Mouse (Mus musculus) lung, adult 2 months (tissue): ENCODE data around the gene Pakap. TPM values are rescaled to one million over a fixed set of nuclear protein-coding genes. Genes with fewer than 3 reads are reported as not detected.

ENCODE experiments used
- DNase-seq: peaks from one replicate; pipeline ENCODE4 v3.0.0; 2022
- H3K4me1 ChIP-seq: fragments of 200-500 bp; 2 replicates; pipeline ENCODE4 v1.6.1; 2011; ENCODE audit warnings: low read length; ENCODE audit not compliant: control insufficient read depth, insufficient read depth
- H3K4me3 ChIP-seq: fragments of 200-500 bp; replicated peaks from 2 replicates; pipeline ENCODE3; 2011; ENCODE audit warnings: low read depth, mild to moderate bottlenecking, control low read depth, low read length; ENCODE audit errors: extremely low read depth
- CTCF ChIP-seq: fragments of 200-500 bp; IDR thresholded peaks from 2 replicates; pipeline ENCODE4 v1.5.1; 2011; ENCODE audit warnings: mild to moderate bottlenecking, low read length, control low read depth; ENCODE audit not compliant: insufficient read depth
- POLR2A ChIP-seq: fragments of 200-500 bp; IDR thresholded peaks from 2 replicates; pipeline ENCODE4 v1.6.1; 2011; ENCODE audit warnings: low read depth, mild to moderate bottlenecking, control low read depth, low read length, borderline replicate concordance; ENCODE audit errors: extremely low read depth
- WGBS: fragments of 180-500 bp; shearing (Covaris S2); methylation state at CpG from one replicate; pipeline ENCODE4 v1.1.7; 2018; 5-methylcytosine and 5-hydroxymethylcytosine counted together
- polyA plus RNA-seq: library from polyadenylated mRNA; depleted of rRNA; stranded (reverse); fragments of >200 nt; gene quantifications from 2 replicates; pipeline ENCODE4 v1.2.3, GENCODE M21; 2012

Gene Pakap
- polyA plus RNA-seq, 1 experiment, result 2.7 TPM

DNA sequence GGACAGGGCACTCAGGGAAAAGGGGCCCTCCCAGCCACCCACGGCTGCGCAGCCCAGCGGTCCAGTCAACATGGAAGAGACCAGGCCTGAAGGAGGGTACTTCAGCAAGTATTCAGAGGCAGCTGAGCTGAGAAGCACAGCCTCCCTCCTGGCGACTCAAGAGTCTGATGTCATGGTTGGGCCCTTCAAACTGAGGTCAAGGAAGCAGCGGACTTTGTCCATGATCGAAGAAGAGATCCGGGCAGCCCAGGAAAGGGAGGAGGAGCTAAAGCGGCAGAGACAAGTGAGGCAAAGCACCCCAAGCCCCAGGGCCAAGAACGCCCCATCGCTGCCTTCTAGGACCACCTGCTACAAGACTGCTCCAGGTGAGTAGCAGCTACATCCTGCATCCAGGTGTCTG is 288.7 kb downstream of the Pakap start:
- DNase-seq, result no peak
- no peak for TF ChIP-seq POLR2A
- no peak for TF ChIP-seq CTCF
- 79% methylated on average over 10 of the region's 10 CpGs for WGBS
- Histone ChIP-seq H3K4me1 (peaks cover 38% of the 10 kb centered on the region), H3K4me3 (no peak overlapping the region)

DNA sequence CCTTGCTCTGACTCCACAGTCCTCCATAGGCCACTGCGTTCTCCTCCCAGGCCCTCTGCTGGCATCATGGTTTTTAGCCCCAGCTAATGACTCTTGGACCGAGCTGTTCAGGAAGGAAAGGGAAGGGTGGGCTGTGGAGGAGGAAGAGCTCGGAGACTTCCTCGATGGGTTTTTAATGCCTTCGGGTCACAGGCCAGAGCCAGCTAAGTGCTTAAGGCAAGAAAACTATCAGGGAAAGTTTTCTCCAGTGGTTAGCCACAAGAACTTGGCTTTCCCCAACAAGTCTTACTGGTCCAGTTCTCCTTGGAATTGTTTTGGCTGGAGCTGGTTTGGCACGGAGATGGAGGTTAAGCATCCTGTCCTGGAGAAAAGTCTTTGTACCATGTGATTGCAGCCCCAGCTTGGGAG is 292.2 kb downstream of the Pakap start:
- TF ChIP-seq POLR2A, result no peak
- TF ChIP-seq CTCF, result peak; percentile 42; the same call in 1 of the 2 replicates
- peaks cover 37% of the 10 kb centered on the region for H3K4me1 ChIP-seq
- no peak overlapping the region for H3K4me3 ChIP-seq
- DNase-seq, result no peak
- 22% methylated on average over 6 of the region's 6 CpGs for WGBS

DNA sequence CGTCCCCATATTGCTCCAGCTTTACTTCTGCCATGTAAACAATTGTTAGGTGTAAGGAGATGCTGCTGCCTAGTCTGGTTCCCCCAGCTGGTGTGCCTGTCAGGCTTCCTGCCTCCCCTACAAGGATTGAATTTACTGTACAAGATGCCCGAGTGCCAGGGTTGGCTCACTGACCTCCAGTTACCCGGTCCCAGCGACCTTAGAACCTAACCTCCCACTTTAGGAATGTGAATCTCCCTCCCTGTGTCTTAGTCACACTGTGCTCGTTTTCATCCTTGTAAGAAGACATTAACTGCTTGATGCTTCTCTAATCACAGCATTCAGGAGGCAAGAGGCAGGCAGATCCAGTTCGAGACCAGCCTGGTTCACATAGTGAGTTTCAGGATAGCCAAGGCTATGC is 293.2 kb downstream of the Pakap start:
- peaks cover 37% of the 10 kb centered on the region for H3K4me1 ChIP-seq
- 55% methylated on average over 6 of the region's 6 CpGs for WGBS
- TF ChIP-seq POLR2A (no peak), CTCF (no peak)
- H3K4me3 ChIP-seq, result no peak overlapping the region
- DNase-seq, result no peak

DNA sequence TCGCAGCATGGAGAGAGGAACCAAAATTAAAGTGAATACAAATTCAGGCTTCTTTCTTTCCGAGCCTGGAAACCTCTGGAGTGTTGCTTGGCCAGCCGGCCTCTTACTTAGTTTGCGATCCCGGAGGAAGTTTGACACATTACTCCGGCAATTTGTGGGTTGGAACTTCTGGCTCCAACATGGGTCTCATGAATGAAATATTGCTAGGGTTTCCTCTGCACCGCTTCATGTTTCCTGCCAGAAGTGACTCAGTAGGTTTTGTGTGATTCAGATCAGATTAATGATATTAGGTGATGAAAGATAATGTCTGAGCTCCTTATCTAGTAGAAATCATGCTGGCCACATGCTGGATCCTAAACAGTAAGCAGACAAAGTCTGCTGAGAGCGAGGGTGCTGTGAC is 293.9 kb downstream of the Pakap start:
- Histone ChIP-seq H3K4me1 (peaks cover 37% of the 10 kb centered on the region), H3K4me3 (no peak overlapping the region)
- DNase-seq, result no peak
- TF ChIP-seq POLR2A (no peak), CTCF (no peak)
- 23% methylated on average over 8 of the region's 8 CpGs for WGBS

DNA sequence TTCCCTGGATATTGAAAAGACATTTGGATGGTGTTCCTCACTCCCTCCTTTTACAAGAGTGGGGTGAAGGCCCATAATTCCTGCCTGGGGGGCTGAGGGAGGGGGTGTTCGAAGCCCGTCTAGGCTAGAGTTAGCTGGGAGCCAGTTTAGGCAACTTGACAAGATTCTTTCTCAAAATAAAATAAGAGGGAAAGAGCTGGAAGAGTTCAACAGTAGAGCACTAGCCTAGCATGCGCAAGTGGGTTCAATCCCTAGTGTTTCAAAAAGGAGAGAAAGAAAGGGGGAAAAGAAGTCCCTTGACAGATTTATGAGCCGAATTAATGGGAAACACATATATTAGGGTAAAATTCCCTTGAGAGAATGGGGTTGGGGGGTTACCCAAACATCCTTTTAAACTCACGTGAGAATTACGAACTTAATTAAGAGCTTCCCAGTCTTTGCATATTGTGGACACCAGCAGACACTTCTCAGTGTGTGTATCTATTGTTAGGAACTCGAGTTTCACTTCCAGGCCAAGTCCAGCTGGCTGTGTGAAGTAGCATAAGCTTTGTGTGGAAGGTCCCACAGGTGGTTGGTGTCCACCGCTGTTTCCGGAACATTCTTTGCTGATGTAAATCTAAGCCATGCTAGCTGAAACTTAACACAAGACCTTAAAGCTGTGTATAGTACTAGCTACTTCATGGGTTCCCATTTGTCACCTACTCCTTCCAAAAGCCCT is 294.4 kb downstream of the Pakap start:
- no peak overlapping the region for H3K4me3 ChIP-seq
- DNase-seq, result no peak
- H3K4me1 ChIP-seq, result peaks cover 36% of the 10 kb centered on the region
- TF ChIP-seq POLR2A, result no peak
- TF ChIP-seq CTCF, result no peak
- 59% methylated on average over 9 of the region's 9 CpGs for WGBS

DNA sequence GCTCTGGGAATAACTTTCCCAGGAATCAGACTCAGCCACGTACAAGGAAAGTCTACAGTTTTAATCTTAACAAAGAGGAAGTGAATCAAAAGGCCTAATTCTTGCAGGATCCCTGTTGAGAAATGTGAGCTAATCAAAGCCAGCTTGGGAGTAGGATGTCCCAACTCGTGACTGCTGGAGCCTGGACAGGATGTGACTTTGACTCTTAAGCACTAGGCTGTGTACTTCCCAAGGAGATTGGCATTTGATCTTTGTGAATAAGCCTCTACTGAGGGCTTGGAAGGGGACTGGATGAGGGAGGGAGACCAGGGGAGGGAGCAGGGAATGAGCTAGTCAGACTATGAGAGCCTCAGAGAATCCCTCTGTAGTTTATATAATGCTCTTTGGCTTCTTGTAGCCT is 298.1 kb downstream of the Pakap start:
- peaks cover 21% of the 10 kb centered on the region for H3K4me1 ChIP-seq
- TF ChIP-seq CTCF (no peak), POLR2A (no peak)
- 4% methylated on average over 2 of the region's 2 CpGs for WGBS

DNA sequence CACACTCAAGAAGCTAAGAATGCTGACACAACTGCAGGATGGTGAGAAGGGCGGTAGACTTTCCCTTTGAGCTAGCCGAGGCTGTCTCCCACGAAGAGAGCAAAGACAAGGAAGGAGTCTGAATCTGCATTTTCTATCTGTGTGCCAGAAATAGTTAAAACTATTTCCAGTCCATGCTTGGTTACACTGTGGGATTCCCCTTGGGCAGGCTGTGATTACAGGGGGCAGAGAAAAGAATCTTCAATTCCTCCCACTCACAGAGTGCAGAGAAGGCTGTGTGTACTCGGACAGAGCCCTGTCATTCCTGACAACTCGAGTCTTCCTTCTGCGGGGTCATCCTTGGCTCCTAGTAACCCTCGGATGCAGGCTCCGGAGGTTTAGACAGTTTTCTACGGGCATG is 299.0 kb downstream of the Pakap start:
- no peak for TF ChIP-seq CTCF
- TF ChIP-seq POLR2A, result no peak
- no peak for DNase-seq
- H3K4me1 ChIP-seq, result peaks cover 17% of the 10 kb centered on the region
- H3K4me3 ChIP-seq, result no peak overlapping the region
- WGBS, result 43% methylated on average over 9 of the region's 9 CpGs

More for the DNA sequence above, 298.1 kb downstream of the Pakap start:
- H3K4me3 ChIP-seq, result no peak overlapping the region
- DNase-seq, result no peak

DNA sequence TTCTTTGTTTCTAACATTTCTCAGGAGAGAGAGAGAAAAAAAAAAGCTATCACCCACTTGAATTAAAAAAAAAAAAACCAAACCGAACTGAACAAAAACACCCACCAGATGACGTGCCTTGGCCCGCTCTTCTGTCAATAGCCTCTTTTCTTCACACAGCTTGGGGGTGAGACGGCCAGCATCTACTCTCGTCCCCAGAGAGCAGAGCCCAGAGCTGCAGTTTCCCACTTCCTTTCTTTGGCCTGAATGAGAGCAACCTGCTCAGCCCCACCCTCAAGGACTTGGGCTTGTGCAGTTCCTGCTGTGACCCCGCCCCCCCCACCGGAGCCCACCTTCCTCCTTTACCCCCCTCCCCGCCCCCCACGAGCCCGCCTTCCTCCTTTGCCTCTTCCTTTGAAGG is 299.5 kb downstream of the Pakap start:
- TF ChIP-seq CTCF (no peak), POLR2A (no peak)
- WGBS, result 33% methylated on average over 10 of the region's 10 CpGs
- DNase-seq, result no peak
- no peak overlapping the region for H3K4me3 ChIP-seq
- H3K4me1 ChIP-seq, result peaks cover 16% of the 10 kb centered on the region

DNA sequence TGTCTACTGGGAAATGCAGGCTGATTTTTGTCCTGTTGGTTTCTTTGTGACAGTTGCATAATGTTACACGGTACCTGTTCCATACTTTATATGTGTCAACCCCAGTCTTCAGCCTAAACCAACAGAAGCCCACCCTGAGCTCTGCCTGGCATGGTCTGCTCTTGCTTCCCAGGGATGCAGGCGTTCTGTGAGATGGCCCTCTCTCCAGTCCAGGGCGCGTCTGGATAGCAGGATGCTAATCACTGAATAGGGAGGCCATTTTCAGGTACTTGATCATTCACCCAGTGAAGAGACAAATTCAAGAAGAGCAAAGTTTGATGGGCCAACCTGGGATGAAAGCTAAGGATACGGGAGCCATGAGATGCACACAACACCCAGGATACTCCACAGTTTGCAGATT is 311.2 kb downstream of the Pakap start:
- no peak for DNase-seq
- 83% methylated on average over 5 of the region's 5 CpGs for WGBS
- Histone ChIP-seq H3K4me3 (no peak overlapping the region), H3K4me1 (peaks cover 10% of the 10 kb centered on the region)
- no peak for TF ChIP-seq CTCF
- TF ChIP-seq POLR2A, result no peak

DNA sequence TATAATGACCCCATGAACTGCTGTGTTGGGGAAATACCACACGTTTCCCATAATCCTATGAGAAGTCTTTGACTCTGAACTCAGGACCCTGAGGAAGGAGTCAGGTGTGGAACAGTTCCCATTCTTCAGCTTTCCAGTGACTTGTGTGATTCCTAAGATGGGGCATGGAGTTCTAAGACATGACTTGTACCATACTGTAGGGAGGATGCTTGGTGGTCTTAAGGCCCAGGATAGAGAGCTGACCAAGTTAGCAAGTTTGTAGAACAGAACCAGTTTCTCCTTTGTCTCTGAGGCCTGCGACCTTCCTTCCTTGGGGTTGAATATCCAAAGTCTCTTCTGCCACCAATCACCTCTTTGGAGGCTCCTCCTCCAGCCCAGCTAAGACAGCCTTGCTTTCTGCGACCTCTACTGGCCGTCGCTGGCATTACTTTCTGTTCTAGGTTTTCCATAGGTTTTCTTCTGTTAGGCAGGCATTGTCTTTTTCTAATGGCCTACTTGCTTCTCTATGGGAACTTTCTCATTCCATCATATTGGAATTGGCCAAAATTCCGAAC is 311.9 kb downstream of the Pakap start:
- peaks cover 10% of the 10 kb centered on the region for H3K4me1 ChIP-seq
- TF ChIP-seq CTCF, result peak; percentile 88
- TF ChIP-seq POLR2A, result no peak
- DNase-seq, result peak; percentile 77
- H3K4me3 ChIP-seq, result no peak overlapping the region
- WGBS, result 11% methylated on average over 6 of the region's 6 CpGs
